Mouse (Mus musculus): ENCODE results near the gene Wdr81.

GRCm38 (mm10) chr11:75459141-75459711, 4.7 kb upstream of the Wdr81 start:
- no peak for TF ChIP-seq POLR2A (IDR thresholded peaks at IDR 0.05; ENCODE audit: control insufficient read depth, extremely low read depth, insufficient read depth, low read length, poor library complexity)
- no peak for TF ChIP-seq CTCF (IDR thresholded peaks at IDR 0.05; ENCODE audit: borderline replicate concordance, control insufficient read depth, extremely low read depth, insufficient read depth, low read length, poor library complexity)

Measured in thymus, adult 2 months (tissue).